Mouse (Mus musculus): ENCODE results near the gene Rad51b. TPM values are rescaled to one million over a fixed set of nuclear protein-coding genes. Genes with fewer than 3 reads are reported as not detected.
A peak's percentile ranks its signal among the peaks of the same experiment; 100 is the strongest.
"Not testable (repeated sequence)": the region's sequence is repeated elsewhere in the genome, so short reads cannot be mapped to it uniquely, and the experiment has no call there.

Gene Rad51b
- polyA plus RNA-seq, 1 experiment from 2014 or later, result 8.9 TPM

DNA sequence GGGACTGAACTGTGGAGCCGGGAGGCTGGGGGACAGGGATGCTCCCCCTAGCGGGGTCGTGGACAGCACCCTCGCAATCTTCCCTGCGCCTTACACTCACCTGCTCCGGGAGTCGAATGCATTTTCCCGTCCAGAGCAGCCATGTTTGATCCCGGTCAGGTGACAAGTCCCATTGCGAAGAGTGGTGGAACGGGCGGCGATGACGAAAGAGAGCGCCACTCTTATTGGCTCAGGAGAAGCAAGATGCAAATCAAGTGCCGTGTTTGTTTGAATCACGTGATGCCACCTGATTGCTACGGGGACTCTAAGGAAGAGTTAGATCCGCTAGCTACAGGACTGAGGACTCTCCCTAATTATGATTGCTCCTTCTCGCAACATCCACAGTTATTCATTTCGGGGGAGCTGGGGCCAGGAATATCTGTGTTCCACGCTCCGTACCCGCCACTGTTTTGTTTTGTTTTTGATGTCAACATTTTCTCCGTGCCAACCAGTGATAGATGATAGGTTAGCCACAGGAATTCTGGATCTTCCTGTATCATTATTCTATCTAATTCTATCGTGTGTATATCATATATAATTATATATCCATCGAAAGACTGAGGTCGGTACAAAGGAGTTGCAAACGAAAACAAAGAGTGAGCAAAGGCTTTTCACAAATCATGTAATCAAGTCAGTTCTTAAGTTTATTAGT is 811 bp upstream of the Rad51b start, which contains the start of gene Zfyve26:
Gene Zfyve26 (minus strand): TSS at position 179 of the 691 bp plus-strand sequence.
- Histone ChIP-seq H3K27me3 (ENCODE audit: insufficient read depth, low read length) (no peaks in the 10 kb centered on the region), H3K4me2 (replicated peaks; ENCODE audit: low read depth, low read length) (peak within 1 kb of the TSS; percentile 93), H3K9me3 (ENCODE audit: low read length) (no peaks in the 10 kb centered on the region), H3K36me3 (ENCODE audit: insufficient read depth, low read length) (peaks cover 4% of the 10 kb centered on the region), H3K9ac (replicated peaks; ENCODE audit: low read length) (peak within 1 kb of the TSS; percentile 78), H3K4me3 (ENCODE audit: low read length) (peak within 1 kb of the TSS; percentile 76), H3K27ac (ENCODE audit: low read length) (peak within 1 kb of the TSS; percentile 76), H3K4me1 (ENCODE audit: insufficient read depth, low read length) (peaks cover 9% of the 10 kb centered on the region)
- WGBS, result under 1% methylated on average over 29 of the region's 29 CpGs
- ATAC-seq (ENCODE audit: low FRiP score, low TSS enrichment), result peak; percentile 96

DNA sequence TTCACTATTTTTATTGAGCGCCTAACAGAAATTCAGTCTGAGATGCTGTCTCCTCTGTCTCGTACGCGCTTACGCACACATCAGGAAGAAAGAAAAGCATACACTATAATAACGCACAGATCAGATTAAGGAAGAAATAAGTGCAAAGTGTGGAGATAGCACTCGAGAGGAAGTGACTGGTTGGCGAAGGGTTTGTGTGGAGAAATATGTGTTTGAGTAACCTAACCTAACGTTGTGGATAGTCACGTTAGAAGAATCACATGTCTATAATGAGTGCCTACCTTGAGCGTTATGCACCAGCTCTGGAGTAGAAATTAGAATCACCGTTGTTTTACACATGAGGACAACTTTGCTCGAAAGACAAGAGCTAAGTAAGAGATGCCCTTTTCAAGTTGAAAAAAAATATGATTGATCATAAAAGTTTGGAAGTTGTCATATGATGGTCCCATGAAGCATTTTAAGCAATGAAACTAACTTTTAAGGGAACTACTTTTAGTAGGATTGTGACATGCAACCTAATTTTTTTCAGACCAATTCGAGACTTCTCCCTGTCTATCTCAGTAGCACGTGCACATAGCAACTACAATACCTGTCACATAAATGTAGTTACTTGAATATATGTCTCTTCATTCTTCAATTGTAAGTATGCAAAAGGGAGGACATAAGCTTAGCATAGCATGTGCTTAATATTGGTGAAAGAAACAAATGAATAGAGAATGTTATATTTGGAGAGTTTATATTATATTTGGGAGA is 978 bp downstream of the Rad51b start:
- ATAC-seq (ENCODE audit: low FRiP score, low TSS enrichment), result no peak
- no peak overlapping the region for H3K27ac ChIP-seq (ENCODE audit: low read length)
- H3K4me2 ChIP-seq (replicated peaks; ENCODE audit: low read depth, low read length), result peak overlapping the region; percentile 93
- H3K27me3 ChIP-seq (ENCODE audit: insufficient read depth, low read length), result no peaks in the 10 kb centered on the region
- H3K36me3 ChIP-seq (ENCODE audit: insufficient read depth, low read length), result no peaks in the 10 kb centered on the region
- H3K4me1 ChIP-seq (ENCODE audit: insufficient read depth, low read length), result peaks cover 9% of the 10 kb centered on the region
- H3K4me3 ChIP-seq (ENCODE audit: low read length), result peak overlapping the region; percentile 76
- peak overlapping the region; percentile 73 for H3K9ac ChIP-seq (replicated peaks; ENCODE audit: low read length)
- 14% methylated on average over 15 of the region's 15 CpGs for WGBS
- H3K9me3 ChIP-seq (ENCODE audit: low read length), result no peaks in the 10 kb centered on the region

DNA sequence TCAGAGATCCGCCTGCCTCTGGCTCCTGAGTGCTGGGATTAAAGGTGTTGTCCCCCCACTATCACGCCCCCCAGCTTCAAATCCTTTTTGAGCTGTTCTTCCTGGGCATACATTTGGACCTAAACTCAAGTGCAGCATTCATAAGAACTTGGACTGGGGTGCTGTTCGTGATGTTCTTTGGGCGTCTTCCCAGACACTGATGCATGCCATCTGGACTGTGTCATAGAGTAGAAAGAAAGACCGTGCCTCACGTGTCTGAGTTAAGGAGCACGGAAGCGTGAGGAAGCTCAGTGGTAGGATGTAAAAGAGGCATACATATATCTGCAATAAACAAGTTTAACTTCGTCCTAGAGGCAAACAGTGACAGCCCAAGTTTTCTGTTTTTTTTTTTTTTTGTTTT is 4.7 kb downstream of the Rad51b start:
- Histone ChIP-seq H3K36me3 (ENCODE audit: insufficient read depth, low read length) (no peaks in the 10 kb centered on the region), H3K9ac (replicated peaks; ENCODE audit: low read length) (no peak overlapping the region), H3K27ac (ENCODE audit: low read length) (no peak overlapping the region), H3K9me3 (ENCODE audit: low read length) (no peaks in the 10 kb centered on the region), H3K4me1 (ENCODE audit: insufficient read depth, low read length) (no peaks in the 10 kb centered on the region), H3K4me2 (replicated peaks; ENCODE audit: low read depth, low read length) (no peak overlapping the region), H3K4me3 (ENCODE audit: low read length) (no peak overlapping the region), H3K27me3 (ENCODE audit: insufficient read depth, low read length) (no peaks in the 10 kb centered on the region)
- ATAC-seq (ENCODE audit: low FRiP score, low TSS enrichment), result no peak
- 73% methylated on average over 9 of the region's 9 CpGs for WGBS

DNA sequence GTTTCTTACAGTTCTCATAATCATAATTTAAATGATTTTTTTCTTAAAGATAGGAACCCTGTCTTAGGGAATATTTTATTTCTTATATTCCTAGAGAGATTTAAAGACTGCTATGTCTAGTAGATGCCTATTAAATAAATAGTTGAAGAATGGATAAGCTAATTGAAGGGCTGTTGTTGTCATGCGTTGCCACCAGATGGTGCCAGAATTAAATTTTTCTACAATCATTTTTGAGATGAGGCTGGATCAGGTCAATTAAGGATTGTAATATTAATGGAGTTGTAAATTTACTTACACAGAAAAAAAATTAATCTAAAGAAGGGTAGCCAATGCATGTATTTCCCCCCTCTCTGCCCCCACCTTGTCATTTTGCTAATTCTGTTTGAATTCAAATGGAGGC is 8.0 kb downstream of the Rad51b start:
- Histone ChIP-seq H3K9ac (replicated peaks; ENCODE audit: low read length) (no peak overlapping the region), H3K4me2 (replicated peaks; ENCODE audit: low read depth, low read length) (no peak overlapping the region), H3K4me1 (ENCODE audit: insufficient read depth, low read length) (no peaks in the 10 kb centered on the region), H3K4me3 (ENCODE audit: low read length) (no peak overlapping the region), H3K36me3 (ENCODE audit: insufficient read depth, low read length) (no peaks in the 10 kb centered on the region), H3K9me3 (ENCODE audit: low read length) (no peaks in the 10 kb centered on the region), H3K27ac (ENCODE audit: low read length) (no peak overlapping the region), H3K27me3 (ENCODE audit: insufficient read depth, low read length) (no peaks in the 10 kb centered on the region)
- 48% methylated on average over 1 of the region's 1 CpGs for WGBS
- no peak for ATAC-seq (ENCODE audit: low FRiP score, low TSS enrichment)

DNA sequence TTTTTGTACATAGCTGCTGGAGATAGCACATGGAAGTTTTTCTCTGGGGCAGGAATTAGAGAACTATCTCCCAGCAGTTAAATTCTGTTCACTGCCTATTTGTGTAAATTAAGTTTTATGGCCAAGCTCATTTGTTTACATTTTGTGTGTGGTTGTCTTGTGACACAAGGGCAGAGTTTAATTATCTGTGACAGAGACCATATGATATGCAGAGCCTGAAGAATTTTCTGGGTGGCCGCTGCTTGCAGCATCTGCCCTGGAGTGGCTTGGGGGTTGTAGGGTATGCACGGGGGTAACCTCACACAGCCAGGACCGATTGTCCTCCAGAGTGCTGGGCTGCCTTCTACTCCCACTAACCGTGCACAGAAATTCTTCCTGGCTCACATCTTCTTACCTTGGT is 8.9 kb downstream of the Rad51b start:
- Histone ChIP-seq H3K9ac (replicated peaks; ENCODE audit: low read length) (no peak overlapping the region), H3K36me3 (ENCODE audit: insufficient read depth, low read length) (no peaks in the 10 kb centered on the region), H3K4me1 (ENCODE audit: insufficient read depth, low read length) (no peaks in the 10 kb centered on the region), H3K27me3 (ENCODE audit: insufficient read depth, low read length) (no peaks in the 10 kb centered on the region), H3K4me3 (ENCODE audit: low read length) (no peak overlapping the region), H3K27ac (ENCODE audit: low read length) (peak overlapping the region; percentile 58; the same call in 1 of the 2 replicates), H3K9me3 (ENCODE audit: low read length) (no peaks in the 10 kb centered on the region), H3K4me2 (replicated peaks; ENCODE audit: low read depth, low read length) (no peak overlapping the region)
- 29% methylated on average over 4 of the region's 4 CpGs for WGBS
- ATAC-seq (ENCODE audit: low FRiP score, low TSS enrichment), result peak; percentile 91

DNA sequence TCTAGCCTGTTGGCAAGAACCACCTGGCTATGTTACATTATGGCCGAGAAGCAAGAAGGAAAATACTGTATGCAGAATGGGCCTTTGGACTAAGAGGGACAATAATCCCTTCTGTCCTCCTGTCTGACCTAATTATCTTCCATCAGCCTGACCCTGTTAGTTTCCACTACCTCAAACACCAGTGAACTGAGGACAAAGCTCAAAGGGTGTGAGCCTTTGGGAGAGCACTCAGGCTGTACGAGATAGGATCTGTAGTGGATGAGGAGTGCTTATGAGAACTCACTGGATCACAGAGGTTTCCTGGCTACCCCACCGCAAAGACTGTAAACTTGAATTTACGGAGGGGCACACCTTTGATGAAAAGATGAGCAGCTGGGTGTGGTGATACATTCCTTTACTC is 16.6 kb downstream of the Rad51b start:
- no peak overlapping the region for H3K4me2 ChIP-seq (replicated peaks; ENCODE audit: low read depth, low read length)
- no peak overlapping the region for H3K4me3 ChIP-seq (ENCODE audit: low read length)
- no peak overlapping the region for H3K27ac ChIP-seq (ENCODE audit: low read length)
- ATAC-seq (ENCODE audit: low FRiP score, low TSS enrichment), result no peak
- 0 out of 2 replicates have a peak, but pooled peaks cover 4% of the 10 kb centered on the region for H3K36me3 ChIP-seq (ENCODE audit: insufficient read depth, low read length)
- H3K9me3 ChIP-seq (ENCODE audit: low read length), result no peaks in the 10 kb centered on the region
- no peak overlapping the region for H3K9ac ChIP-seq (replicated peaks; ENCODE audit: low read length)
- no peaks in the 10 kb centered on the region for H3K27me3 ChIP-seq (ENCODE audit: insufficient read depth, low read length)
- H3K4me1 ChIP-seq (ENCODE audit: insufficient read depth, low read length), result no peaks in the 10 kb centered on the region
- WGBS, result 88% methylated on average over 4 of the region's 4 CpGs

DNA sequence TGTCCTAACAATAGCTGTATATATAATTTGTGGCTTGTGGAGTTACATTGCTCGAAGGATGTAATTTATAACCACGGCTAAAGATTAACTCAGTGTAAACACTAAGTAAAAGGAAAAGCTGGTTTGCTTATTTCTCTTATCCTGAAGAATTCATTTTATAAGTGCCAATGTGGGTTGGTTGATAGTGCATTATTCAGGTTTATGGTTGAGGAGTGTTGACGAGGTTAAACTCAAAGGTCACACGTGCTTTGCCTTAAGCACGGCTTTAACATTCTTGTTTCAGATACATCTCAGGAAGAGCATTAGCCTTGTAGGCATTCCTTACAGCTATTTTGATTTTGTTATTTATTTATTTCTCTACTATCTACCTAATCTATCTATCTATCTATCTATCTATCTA is 20.3 kb downstream of the Rad51b start:
- ATAC-seq (ENCODE audit: low FRiP score, low TSS enrichment), result no peak
- Histone ChIP-seq H3K4me2 (replicated peaks; ENCODE audit: low read depth, low read length) (no peak overlapping the region), H3K27me3 (ENCODE audit: insufficient read depth, low read length) (no peaks in the 10 kb centered on the region), H3K4me3 (ENCODE audit: low read length) (no peak overlapping the region), H3K9ac (replicated peaks; ENCODE audit: low read length) (no peak overlapping the region), H3K27ac (ENCODE audit: low read length) (no peak overlapping the region), H3K4me1 (ENCODE audit: insufficient read depth, low read length) (no peaks in the 10 kb centered on the region), H3K36me3 (ENCODE audit: insufficient read depth, low read length) (0 out of 2 replicates have a peak, but pooled peaks cover 4% of the 10 kb centered on the region), H3K9me3 (ENCODE audit: low read length) (no peaks in the 10 kb centered on the region)
- 44% methylated on average over 5 of the region's 5 CpGs for WGBS

DNA sequence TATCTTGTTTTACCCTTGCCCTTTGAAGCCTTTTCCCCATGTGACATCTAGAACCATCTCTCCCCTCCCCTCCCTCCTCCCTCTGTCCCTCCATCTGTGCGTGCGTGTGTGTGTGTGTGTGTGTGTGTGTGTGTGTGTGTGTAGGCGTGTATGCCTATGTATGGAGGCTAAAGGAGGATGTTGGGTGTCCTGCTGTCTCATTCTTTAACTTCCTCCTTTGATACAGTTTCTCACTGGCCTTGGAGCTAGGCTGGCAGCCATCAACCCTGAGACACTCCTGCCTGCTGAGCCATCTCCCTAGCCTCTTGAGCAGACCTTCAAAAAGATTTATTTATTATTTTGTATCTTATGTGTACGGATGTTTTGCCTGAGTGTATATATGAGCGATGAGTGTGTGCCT is 23.8 kb downstream of the Rad51b start:
- Histone ChIP-seq H3K27me3 (ENCODE audit: insufficient read depth, low read length) (no peaks in the 10 kb centered on the region), H3K4me1 (ENCODE audit: insufficient read depth, low read length) (no peaks in the 10 kb centered on the region), H3K4me2 (replicated peaks; ENCODE audit: low read depth, low read length) (no peak overlapping the region), H3K9me3 (ENCODE audit: low read length) (no peaks in the 10 kb centered on the region), H3K27ac (ENCODE audit: low read length) (no peak overlapping the region), H3K4me3 (ENCODE audit: low read length) (no peak overlapping the region), H3K36me3 (ENCODE audit: insufficient read depth, low read length) (no peaks in the 10 kb centered on the region), H3K9ac (replicated peaks; ENCODE audit: low read length) (no peak overlapping the region)
- 73% methylated on average over 5 of the region's 5 CpGs for WGBS
- no peak for ATAC-seq (ENCODE audit: low FRiP score, low TSS enrichment)

DNA sequence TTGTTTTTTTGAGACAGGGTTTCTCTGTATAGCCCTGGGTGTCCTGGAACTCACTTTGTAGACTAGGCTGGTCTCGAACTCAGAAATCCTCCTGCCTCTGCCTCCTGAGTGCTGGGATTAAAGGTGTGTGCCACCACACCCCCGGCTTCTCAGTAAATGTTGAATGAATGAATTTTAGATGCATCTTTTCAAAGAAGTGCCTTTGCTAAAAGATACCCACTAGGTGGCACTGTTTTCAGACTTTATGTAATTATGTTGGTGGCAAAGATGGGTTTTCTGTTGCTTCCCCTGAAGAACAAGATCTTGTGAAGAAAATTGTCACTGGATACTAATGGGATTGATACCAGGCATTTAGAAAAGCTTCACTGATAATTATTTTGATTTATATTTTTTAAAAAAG is 25.5 kb downstream of the Rad51b start:
- H3K4me1 ChIP-seq (ENCODE audit: insufficient read depth, low read length); H3K9ac ChIP-seq (replicated peaks; ENCODE audit: low read length); H3K4me3 ChIP-seq (ENCODE audit: low read length); H3K27me3 ChIP-seq (ENCODE audit: insufficient read depth, low read length); H3K36me3 ChIP-seq (ENCODE audit: insufficient read depth, low read length); ATAC-seq (ENCODE audit: low FRiP score, low TSS enrichment); H3K9me3 ChIP-seq (ENCODE audit: low read length); H3K4me2 ChIP-seq (replicated peaks; ENCODE audit: low read depth, low read length); H3K27ac ChIP-seq (ENCODE audit: low read length): not testable (repeated sequence)
- 83% methylated on average over 2 of the region's 2 CpGs for WGBS

DNA sequence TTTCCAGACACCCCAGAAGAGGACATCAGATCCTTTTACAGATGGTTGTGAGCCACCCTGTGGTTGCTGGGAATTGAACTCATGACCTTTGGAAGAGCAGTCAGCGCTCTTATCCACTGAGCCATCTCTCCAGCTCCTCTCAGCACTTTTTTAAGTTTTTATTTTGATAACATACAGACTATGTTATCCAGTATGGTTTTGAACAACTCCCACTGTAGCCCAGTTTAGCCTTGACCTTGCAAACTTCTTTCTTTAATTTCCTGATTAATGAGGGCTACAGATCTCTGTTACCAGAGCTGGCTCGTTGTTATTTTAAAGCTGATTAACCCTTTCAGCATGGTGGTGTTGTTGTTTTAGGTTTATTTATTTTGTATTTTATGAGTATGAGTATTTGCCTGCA is 29.2 kb downstream of the Rad51b start:
- Histone ChIP-seq H3K9me3 (ENCODE audit: low read length) (no peaks in the 10 kb centered on the region), H3K4me1 (ENCODE audit: insufficient read depth, low read length) (peaks cover 12% of the 10 kb centered on the region; the same call in 1 of the 2 replicates), H3K27ac (ENCODE audit: low read length) (peak overlapping the region; percentile 88), H3K4me2 (replicated peaks; ENCODE audit: low read depth, low read length) (no peak overlapping the region), H3K4me3 (ENCODE audit: low read length) (no peak overlapping the region), H3K36me3 (ENCODE audit: insufficient read depth, low read length) (no peaks in the 10 kb centered on the region), H3K27me3 (ENCODE audit: insufficient read depth, low read length) (no peaks in the 10 kb centered on the region), H3K9ac (replicated peaks; ENCODE audit: low read length) (no peak overlapping the region)
- 24% methylated on average over 2 of the region's 2 CpGs for WGBS
- ATAC-seq (ENCODE audit: low FRiP score, low TSS enrichment), result peak; percentile 84
